Comparison of ENCODE assay signal across 8 mouse cellular contexts in genomic region chr10:118141884-118142801, GRCm38 (mm10). TPM values are rescaled to one million over a fixed set of nuclear protein-coding genes. Genes with fewer than 3 reads are reported as not detected.
A peak's percentile ranks its signal among the peaks of the same experiment; 100 is the strongest.
DNase-seq lines count a peak whose midpoint lies in the region; ATAC-seq and TF ChIP-seq lines count a peak whose summit lies in the region.

No protein-coding gene starts in this region.

- H3K4me2 ChIP-seq in forebrain, embryonic 12.5 days = peak overlapping the region; percentile 66
- peak overlapping the region; percentile 71 for H3K4me2 ChIP-seq in midbrain, embryonic 15.5 days

- no peak for TF ChIP-seq CTCF in C2C12 (IDR thresholded peaks at IDR 0.05; ENCODE audit: control insufficient read depth, insufficient read depth, insufficient read length)

- H3K9ac ChIP-seq in forebrain, embryonic 12.5 days = peak overlapping the region; percentile 80
- peak overlapping the region; percentile 58 for H3K9ac ChIP-seq in midbrain, embryonic 15.5 days

- peak; percentile 11 to 57 for DNase-seq in layer of hippocampus, postnatal 14 days (ENCODE audit: low spot score in 2 of 2)
- no peak for DNase-seq in thymus, postnatal 0 days (ENCODE audit: low spot score)

- ATAC-seq in erythroblast, adult 5-6 weeks (replicated peaks; ENCODE audit: low FRiP score, poor library complexity, severe bottlenecking) = no peak
- no peak; the same call in 1 of the 2 replicates for ATAC-seq in forebrain, embryonic 12.5 days (ENCODE audit: low FRiP score)
- peak; percentile 83 for ATAC-seq in midbrain, embryonic 15.5 days (replicated peaks)
- no peak; the same call in 1 of the 2 replicates for ATAC-seq in granulocyte monocyte progenitor cell, adult 5-6 weeks (replicated peaks; ENCODE audit: poor library complexity, severe bottlenecking)

- H3K79me2 ChIP-seq in C2C12 (ENCODE audit: control insufficient read depth, insufficient read depth) = peaks cover 9% of the 10 kb centered on the region

- H3K9me3 ChIP-seq in erythroblast, embryonic 14.5 days (ENCODE audit: control insufficient read depth, low read length) = no peaks in the 10 kb centered on the region
- no peaks in the 10 kb centered on the region for H3K9me3 ChIP-seq in forebrain, embryonic 12.5 days
- H3K9me3 ChIP-seq in midbrain, embryonic 15.5 days = no peaks in the 10 kb centered on the region

- peaks cover 22% of the 10 kb centered on the region for H3K4me1 ChIP-seq in erythroblast, embryonic 14.5 days (ENCODE audit: control insufficient read depth)
- H3K4me1 ChIP-seq in forebrain, embryonic 12.5 days = peaks cover 19% of the 10 kb centered on the region
- peaks cover 15% of the 10 kb centered on the region for H3K4me1 ChIP-seq in midbrain, embryonic 15.5 days

- H3ac ChIP-seq in C2C12 (ENCODE audit: control insufficient read depth, insufficient read length, low read depth) = peak overlapping the region; percentile 84

- peak overlapping the region; percentile 82 for H3K4me3 ChIP-seq in erythroblast, embryonic 14.5 days (replicated peaks)
- peak overlapping the region; percentile 60 for H3K4me3 ChIP-seq in C2C12 (ENCODE audit: insufficient read depth, poor library complexity, severe bottlenecking)
- H3K4me3 ChIP-seq in forebrain, embryonic 12.5 days (replicated peaks) = peak overlapping the region; percentile 89
- peak overlapping the region; percentile 80 for H3K4me3 ChIP-seq in midbrain, embryonic 15.5 days

- under 1% methylated on average over 50 of the region's 53 CpGs for WGBS in forebrain, embryonic 12.5 days
- WGBS in midbrain, embryonic 15.5 days = under 1% methylated on average over 47 of the region's 53 CpGs

- H3K36me3 ChIP-seq in erythroblast, embryonic 14.5 days (ENCODE audit: control insufficient read depth) = peaks cover 10% of the 10 kb centered on the region
- H3K36me3 ChIP-seq in C2C12 (ENCODE audit: control insufficient read depth, insufficient read depth) = peaks cover 9% of the 10 kb centered on the region
- H3K36me3 ChIP-seq in forebrain, embryonic 12.5 days (replicated peaks) = peaks cover 7% of the 10 kb centered on the region
- H3K36me3 ChIP-seq in midbrain, embryonic 15.5 days (replicated peaks) = 0 out of 2 replicates have a peak, but pooled peaks cover 2% of the 10 kb centered on the region

- H3K79me3 ChIP-seq in C2C12 (ENCODE audit: low read depth) = peaks cover 4% of the 10 kb centered on the region

- H3K27me3 ChIP-seq in erythroblast, embryonic 14.5 days (ENCODE audit: control insufficient read depth) = no peaks in the 10 kb centered on the region
- no peaks in the 10 kb centered on the region for H3K27me3 ChIP-seq in C2C12 (ENCODE audit: control insufficient read depth, insufficient read depth, insufficient read length)
- 0 out of 2 replicates have a peak, but pooled peaks cover 3% of the 10 kb centered on the region for H3K27me3 ChIP-seq in forebrain, embryonic 12.5 days
- no peaks in the 10 kb centered on the region for H3K27me3 ChIP-seq in midbrain, embryonic 15.5 days (replicated peaks)

- peak overlapping the region; percentile 56; the same call in 1 of the 2 replicates for H3K27ac ChIP-seq in forebrain, embryonic 12.5 days
- H3K27ac ChIP-seq in midbrain, embryonic 15.5 days = peak overlapping the region; percentile 57; the same call in 1 of the 2 replicates

TF ChIP-seq in C2C12, 6 proteins besides CTCF, POLR2A, EP300 and RAD21:
- no peak for TF ChIP-seq MYOD1 (IDR thresholded peaks at IDR 0.05; ENCODE audit: control insufficient read depth, insufficient read length, low read depth)
- TF ChIP-seq MAX (IDR thresholded peaks at IDR 0.05) = no peak
- TF ChIP-seq USF1 (IDR thresholded peaks at IDR 0.05; ENCODE audit: low read depth) = no peak
- no peak for TF ChIP-seq FOSL1 (IDR thresholded peaks at IDR 0.05; ENCODE audit: insufficient read depth, low read length, poor library complexity, severe bottlenecking)
- TF ChIP-seq MYOG (IDR thresholded peaks at IDR 0.05; ENCODE audit: control insufficient read depth, extremely low read depth, insufficient read length) = no peak
- TF ChIP-seq CEBPB (IDR thresholded peaks at IDR 0.05; ENCODE audit: low read depth) = no peak

RNA-seq across cellular contexts. Expression of gene Mdm1, which starts 0.5 kb away (rescaled TPM):
- polyA plus RNA-seq in erythroblast, embryonic 14.5 days (2012) = 1.4 and 2.1 TPM in 2 replicates
- 2.1 and 14.8 TPM in 2 replicates for total RNA-seq in erythroblast, adult 5-6 weeks (2015; ENCODE audit: low replicate concordance)
- total RNA-seq in erythroblast, adult 5-6 weeks (2017; ENCODE audit: low replicate concordance) = 6.3 and 7.3 TPM in 2 replicates
- polyA plus RNA-seq in C2C12 (2012; fragmentation: generic; extraction: Trizol) = 7.2 TPM
- 62.2 and 63.8 TPM in 2 replicates for polyA plus RNA-seq in forebrain, embryonic 12.5 days (2016; fragmentation: Nextera tagmentation; extraction: Ambion mirVana)
- 10 to 100 TPM; 11.0 to 13.1 TPM for total RNA-seq in layer of hippocampus, postnatal 14 days (2021)
- polyA plus RNA-seq in midbrain, embryonic 15.5 days (2015; fragmentation: Nextera tagmentation; extraction: Ambion mirVana) = 29.8 and 32.0 TPM in 2 replicates
- 32.8 and 34.7 TPM in 2 replicates for polyA plus RNA-seq in thymus, postnatal 0 days (2015; fragmentation: Nextera tagmentation; extraction: Ambion mirVana)
- total RNA-seq in granulocyte monocyte progenitor cell, adult 5-6 weeks (2014; fragmentation: Nextera tagmentation) = 11.8 and 13.8 TPM in 2 replicates
- 33.8 and 47.5 TPM in 2 replicates for total RNA-seq in granulocyte monocyte progenitor cell, adult 5-6 weeks (2017)
